Mouse (Mus musculus) cerebellum, postnatal 10 days (tissue): Measurements from ENCODE around the gene Prpf3.
"Not testable (repeated sequence)": the region's sequence is repeated elsewhere in the genome, so short reads cannot be mapped to it uniquely, and the experiment has no call there.

Experiments used
- DNase-seq, 2 experiments: peaks; one replicate each; pipeline ENCODE4 v3.0.0; 2021; ENCODE audit warnings: mixed read lengths in 2 of 2

Prpf3 gene

DNA sequence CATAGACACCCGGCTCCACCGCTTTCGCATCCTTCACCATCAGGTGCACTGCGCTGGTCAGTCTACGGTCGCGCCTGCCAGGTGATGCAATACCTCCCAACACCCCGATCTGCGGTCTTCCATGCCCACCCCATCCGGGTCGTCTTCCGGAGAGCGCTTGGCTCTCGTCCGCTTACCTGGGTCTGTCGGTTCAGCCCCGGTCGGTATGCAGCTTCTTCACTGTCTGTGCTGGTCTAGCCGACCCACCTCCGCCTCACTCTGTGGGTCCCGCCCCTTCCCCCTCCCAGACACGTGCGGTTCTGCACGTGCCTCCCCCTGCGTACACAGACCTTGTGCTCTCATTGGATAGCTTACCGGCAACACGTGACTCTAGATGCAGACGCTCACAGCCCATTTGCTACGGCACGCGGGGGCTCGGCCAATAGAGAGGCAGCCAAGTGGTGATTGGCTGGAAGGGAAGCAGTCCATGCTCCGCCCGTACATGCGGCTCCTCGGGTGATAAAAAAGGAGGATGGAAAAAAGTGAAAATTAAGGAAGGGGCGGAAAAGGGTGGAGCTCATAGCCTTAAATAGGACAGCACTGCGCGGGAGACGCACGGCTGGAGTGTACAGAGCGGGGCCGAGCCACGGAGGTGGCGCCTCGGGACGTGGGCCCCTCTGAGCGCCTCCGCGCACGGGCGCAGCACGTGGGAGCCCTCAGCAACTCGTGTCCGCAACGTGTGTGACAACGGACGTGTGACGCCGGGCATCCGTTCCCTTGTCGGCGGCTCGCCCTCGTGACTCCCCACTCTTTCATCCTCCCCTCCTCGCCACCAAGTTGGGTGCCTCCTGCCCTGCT lies 26.5 kb upstream of the Prpf3 start, which contains the start of gene Ciart:
Gene Ciart (minus strand): TSS at position 273 of the 837 bp plus-strand sequence.
- DNase-seq = peak; percentile 97

DNA sequence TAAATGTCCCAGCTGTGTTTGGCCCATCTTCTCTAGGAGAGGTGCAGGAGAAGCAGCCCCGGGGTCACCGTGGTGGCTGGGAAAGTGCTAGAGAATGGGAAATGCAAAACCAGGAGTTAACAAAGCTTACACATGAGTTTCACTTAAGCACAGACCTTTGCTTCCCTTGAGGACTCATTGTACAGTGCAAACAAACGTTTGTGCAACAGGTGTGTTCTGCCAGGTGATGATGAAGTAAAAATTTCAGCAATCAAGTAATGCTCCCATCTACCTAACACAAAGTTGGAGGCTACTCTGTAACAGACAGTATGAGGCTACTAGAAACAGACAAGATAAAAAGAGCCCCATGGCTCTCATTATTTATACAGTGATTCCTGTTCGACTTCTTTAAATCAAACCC lies 23.4 kb upstream of the Prpf3 start:
- no peak for DNase-seq

DNA sequence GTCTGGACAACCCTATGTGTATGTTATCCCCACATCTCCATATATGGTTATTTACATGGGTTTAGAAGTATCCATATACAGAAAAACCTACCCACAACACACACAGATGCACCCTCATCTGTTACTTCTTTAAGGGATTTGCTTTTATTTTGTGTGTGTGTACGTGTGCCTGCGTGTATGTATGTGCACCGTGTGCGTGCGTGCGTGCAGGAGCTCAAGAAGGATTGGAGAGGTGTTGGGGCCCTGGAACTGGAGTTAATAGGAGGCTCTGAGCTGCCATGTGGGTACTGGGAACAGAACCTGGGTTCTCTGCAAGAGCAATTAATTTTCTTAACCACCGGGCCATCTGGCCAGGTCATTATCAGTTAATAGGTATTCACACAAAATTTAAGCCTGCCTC lies 16.4 kb upstream of the Prpf3 start:
- no peak for DNase-seq

GRCm38 (mm10) chr3:95871392-95871867 lies 15.7 kb upstream of the Prpf3 start, which contains the start of gene Mrps21:
TSS of gene Mrps21 (minus strand) at chr3:95871519.
- DNase-seq = peak; percentile 90 to 91

DNA sequence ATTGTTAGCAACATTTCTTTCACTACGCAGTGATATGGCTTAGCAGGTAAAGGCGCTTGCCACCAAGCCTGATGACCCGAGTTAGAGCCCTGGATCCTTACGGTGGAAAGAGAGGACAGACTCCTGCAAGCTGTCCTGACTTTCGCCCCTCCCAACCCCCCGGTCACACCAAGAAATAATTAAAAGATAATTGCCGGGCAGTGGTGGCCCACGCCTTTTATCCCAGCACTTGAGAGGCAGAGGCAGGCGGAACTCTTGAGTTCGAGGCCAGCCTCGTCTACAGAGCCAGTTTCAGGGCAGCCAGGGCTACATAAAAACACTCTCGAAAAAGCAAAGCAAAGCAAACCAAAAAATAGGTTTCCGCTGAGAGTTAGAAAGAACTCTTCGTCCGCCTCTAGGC lies 15.3 kb upstream of the Prpf3 start:
- DNase-seq = no peak

- DNase-seq = no peak
Measured at GRCm38 (mm10) chr3:95867408-95867807, 11.7 kb upstream of the Prpf3 start.

- no peak for DNase-seq
Measured at GRCm38 (mm10) chr3:95866071-95866470, 10.4 kb upstream of the Prpf3 start.

- DNase-seq = no peak
Measured at GRCm38 (mm10) chr3:95865571-95865970, 9.9 kb upstream of the Prpf3 start.

DNA sequence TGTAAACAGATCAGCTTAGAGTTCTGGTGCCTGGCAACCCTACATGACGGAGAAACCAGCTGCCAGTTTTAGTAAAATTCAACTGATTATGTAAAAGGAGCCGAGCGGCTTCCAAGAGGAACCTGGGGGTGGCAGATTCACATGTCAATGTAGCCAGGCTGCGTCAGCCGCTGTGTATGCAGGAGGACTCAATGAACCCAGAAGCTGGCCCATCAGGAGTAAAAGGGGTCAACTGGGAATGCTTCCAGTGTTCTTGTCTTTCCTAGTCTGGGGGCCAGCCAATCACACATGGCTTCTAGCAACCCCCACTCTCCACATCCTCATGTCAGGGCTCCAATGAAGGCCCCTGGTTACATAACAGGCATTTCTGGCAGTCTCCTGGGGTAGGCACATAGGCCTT lies 9.4 kb upstream of the Prpf3 start:
- DNase-seq = no peak

DNA sequence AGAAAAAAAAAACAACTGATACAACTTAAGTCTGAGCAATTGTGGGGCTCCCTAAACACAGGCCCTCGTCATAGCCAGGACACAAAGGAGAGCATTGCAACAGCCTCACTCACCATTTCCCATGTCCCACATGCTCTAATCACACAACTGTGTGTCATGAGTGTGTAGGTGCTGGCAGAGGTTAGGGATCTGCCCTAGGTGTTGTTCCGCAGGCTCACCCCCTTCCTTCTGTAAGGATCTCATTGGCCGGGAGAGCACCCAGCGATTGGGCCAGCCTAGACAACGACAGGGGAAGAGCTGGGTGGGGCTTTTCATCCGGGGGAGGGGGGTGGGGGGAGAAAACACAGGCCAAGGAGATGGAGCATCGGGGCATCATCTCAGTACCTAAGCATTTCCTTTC lies 7.9 kb upstream of the Prpf3 start:
- no peak for DNase-seq

DNA sequence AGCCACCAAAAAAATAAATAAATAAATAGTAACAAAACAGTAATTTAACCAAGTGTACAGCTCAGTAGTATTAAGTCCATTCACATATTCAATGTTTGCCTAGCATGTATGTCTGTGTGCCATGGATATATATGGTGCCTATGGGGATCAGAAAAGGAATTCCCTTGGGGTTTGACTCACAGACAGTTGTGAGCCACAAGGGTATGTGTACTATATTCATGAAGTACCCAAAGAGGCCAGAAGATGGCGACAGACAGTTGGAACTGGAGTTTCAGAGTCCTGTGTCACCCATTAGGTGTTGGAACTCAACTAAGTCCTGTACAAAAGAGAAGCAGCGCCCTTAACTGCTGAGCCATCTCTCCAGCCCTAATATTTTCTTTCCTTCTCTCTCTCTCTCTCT lies 6.1 kb upstream of the Prpf3 start:
- peak; percentile 87 to 94 for DNase-seq

GRCm38 (mm10) chr3:95861216-95861615 lies 5.5 kb upstream of the Prpf3 start:
- peak in 1 of 2 experiments; percentile 43 for DNase-seq

- DNase-seq = no peak
Measured at GRCm38 (mm10) chr3:95860323-95860722, 4.6 kb upstream of the Prpf3 start.

DNA sequence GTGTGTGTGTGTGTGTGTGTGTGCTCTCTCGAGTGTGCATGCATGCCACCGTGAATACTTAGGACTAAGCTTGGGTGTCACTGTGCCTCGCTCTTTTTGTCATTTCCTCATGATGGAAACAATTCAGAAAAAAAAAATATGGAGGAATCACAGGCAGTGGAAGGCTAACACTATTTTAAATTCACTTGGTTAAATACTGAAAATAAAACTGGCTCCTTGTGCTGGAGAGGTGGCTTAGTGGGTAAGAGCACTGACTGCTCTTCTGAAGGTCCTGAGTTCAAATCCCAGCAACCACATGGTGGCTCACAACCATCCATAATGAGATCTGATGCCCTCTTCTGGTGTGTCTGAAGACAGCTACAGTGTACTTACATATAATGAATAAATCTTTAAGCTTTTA lies 2.6 kb upstream of the Prpf3 start:
- DNase-seq = not testable (repeated sequence)

- DNase-seq = not testable (repeated sequence)
Measured at GRCm38 (mm10) chr3:95857050-95857449, 1.4 kb upstream of the Prpf3 start.

DNA sequence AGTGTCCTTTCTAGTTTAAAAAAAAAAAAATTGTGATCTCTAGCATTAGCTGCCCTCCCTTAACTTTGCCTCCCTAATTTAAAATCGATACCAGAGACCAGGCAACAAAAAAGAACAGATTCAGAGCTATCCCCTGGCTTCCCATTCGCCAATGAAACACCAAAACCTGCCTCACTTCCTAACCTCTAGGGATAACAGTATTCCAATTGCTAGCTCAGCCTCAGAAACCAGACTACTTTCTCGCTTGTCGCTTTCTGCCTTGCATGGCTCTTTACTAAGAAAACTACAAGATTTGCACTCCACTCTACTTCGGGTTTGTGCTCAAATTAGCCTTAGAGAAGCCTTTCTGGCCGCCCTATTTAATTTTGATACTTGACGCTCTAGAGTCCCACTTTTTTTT lies 430 bp upstream of the Prpf3 start:
- DNase-seq = no peak

GRCm38 (mm10) chr3:95851317-95851716 lies 4.4 kb downstream of the Prpf3 start:
- DNase-seq = no peak

- DNase-seq = no peak
Measured at GRCm38 (mm10) chr3:95850611-95851010, 5.1 kb downstream of the Prpf3 start.

DNA sequence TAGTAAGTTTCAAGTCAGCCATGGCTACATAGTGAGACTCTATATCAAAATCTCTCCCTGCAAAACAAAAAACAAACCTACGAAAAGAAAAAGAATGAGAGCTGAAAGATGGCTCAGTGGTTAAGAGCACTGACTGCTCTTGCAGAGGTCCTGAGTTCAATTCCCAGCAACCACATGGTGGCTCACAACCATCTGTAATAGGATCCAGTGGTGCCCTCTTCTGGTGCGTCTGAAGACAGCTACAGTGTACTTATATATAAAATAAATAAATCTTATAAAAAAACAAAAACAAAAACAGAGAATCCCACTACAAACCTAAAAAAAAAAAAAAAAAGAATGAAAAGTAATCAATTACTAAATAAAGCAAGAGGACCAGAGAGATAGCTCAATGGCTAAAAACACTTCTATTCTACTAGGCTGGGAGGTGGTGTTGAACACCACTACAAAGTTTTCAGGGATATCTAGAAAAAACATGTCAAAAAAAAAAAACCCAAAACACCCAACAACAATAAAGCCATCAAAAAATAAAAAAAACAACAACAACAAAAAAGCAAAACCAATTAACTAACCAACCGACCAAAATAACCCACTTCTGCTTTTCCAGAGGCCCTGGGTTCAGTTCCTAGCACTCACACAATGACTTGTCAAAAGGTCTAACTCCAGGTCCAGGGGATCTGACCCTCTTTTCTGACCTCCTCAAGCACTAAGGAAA lies 13.0 kb downstream of the Prpf3 start:
- DNase-seq = no peak

DNA sequence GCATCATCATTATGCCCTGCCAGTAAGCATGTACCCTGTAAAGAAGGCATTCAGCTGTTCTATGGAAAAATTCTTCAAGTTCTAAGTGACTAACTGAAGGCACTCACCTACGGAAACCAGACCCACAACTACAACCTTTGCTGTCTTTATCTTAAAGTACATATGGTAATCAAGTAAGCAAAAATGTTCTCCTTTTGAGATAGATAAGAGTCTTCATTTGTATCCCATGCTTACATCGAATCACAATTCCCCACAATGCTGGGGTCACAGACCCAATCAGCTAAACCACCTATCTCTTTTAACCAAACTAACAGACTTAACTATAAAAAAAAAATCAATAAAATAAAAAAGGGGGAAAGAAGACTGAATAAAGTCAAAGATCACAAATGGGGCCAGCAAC lies 16.4 kb downstream of the Prpf3 start:
- no peak for DNase-seq

- DNase-seq = no peak
Measured at GRCm38 (mm10) chr3:95829053-95829452, 26.6 kb downstream of the Prpf3 start.

DNA sequence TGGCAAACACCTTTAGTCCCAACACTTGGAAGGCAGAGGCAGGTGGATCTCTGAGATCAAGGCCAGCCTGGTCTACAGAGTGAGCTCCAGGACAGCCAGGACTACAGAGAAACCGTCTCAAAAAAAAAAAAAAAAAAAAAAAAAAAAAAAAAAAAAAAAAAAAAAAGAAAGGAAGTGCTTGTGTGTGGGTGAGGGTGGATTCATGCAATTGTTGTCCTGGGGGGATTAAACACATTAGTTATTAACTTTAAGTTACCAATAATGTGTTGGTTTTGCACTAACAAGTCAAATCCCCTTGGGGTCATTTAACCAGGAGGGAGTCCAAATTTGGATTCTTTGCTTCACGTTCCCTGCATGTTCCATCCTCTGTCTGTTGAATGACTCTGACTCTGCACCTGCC lies 29.4 kb downstream of the Prpf3 start:
- DNase-seq = no peak

GRCm38 (mm10) chr3:95820046-95821010 lies 35.4 kb downstream of the Prpf3 start:
- no peak for DNase-seq
